Mouse (Mus musculus) activated CD4-positive, CD25-positive, alpha-beta regulatory T cell (primary cell): ENCODE data around the gene Nudt9. TPM values are rescaled to one million over a fixed set of nuclear protein-coding genes. Genes with fewer than 3 reads are reported as not detected.

ENCODE experiments used
- polyA plus RNA-seq, 2 experiments: library from polyadenylated mRNA; unstranded; fragments of 100-300 nt; shearing (Covaris generic); gene quantifications; one replicate each; pipeline ENCODE4 v1.2.1; 2017

Nudt9 gene
- polyA plus RNA-seq: 10 to 100 TPM; 41.0 to 56.3 TPM

DNA sequence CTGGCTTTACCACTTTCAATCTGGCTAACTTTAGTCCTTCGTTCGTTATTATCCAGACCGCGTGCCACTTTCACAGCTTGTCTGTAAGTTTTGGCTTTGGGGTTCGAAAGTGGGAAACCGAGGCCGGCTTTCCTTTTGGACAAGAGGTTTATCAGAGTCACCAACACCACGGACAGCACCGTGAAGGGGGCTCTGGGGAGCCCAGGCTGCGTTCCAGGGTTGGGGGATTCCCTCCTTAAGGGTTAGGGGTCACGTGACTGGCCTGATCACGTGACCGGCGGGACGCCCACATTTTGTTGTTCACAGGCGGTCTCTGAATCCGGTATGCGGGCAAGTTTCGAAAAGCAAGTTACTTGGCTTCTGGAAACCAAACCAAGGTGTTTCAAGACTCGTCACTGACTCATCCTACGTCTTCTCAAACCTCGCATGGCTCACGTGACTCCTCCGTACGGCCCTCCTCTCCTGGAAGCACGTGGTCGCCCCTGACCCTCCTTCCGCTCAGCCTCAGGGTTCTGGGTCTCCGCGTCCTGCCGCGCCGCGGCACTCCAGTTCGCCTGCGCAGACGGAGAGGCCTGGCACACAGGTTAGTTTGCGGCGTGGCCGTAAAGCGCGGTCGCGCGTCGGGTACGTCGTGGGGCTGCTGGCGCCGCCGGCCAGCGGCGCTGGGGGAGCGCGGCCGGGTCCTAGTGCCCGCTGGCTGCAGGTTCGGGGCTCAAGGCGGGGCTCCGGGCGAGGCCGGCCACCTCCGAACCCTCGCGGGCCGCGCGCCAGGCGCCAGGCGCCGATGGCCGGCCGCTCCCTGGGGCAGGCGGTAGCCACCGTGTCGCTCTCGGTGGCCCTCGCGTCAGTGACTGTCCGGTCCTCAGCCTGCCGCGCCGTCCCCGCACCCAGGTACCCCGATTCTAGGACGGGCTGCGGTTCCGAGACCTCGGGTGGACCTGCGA is at the start of gene Nudt9:
Nudt9 (plus strand) TSS at position 51 of the 944 bp plus-strand sequence.

GRCm38 (mm10) chr5:104021597-104022378 is 24.3 kb upstream of the Nudt9 start, which contains the start of gene Hsd17b11:
Gene Hsd17b11 (minus strand): TSS chr5:104021919.

DNA sequence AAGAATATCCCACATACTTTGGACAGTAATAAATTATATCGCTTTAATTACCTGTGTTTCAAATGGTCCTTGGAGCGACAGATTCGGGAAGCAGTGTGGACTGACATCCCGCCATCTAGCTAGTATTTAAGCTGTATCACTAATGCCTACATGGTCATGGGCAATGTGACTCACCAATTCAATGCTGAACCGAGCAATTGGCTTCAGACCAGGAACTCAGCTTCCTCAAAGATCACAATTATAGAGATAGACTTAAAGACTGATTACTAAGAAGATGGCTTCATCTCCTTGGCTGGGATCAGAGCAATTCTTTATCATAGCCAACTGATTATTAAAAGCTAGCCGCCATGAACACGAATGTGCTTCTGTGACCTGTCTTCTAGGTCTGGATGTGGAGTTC is 31.4 kb downstream of the Nudt9 start, which contains the start of gene Gm17660:
Gm17660 (minus strand) TSS at position 101 of the 400 bp plus-strand sequence.

DNA sequence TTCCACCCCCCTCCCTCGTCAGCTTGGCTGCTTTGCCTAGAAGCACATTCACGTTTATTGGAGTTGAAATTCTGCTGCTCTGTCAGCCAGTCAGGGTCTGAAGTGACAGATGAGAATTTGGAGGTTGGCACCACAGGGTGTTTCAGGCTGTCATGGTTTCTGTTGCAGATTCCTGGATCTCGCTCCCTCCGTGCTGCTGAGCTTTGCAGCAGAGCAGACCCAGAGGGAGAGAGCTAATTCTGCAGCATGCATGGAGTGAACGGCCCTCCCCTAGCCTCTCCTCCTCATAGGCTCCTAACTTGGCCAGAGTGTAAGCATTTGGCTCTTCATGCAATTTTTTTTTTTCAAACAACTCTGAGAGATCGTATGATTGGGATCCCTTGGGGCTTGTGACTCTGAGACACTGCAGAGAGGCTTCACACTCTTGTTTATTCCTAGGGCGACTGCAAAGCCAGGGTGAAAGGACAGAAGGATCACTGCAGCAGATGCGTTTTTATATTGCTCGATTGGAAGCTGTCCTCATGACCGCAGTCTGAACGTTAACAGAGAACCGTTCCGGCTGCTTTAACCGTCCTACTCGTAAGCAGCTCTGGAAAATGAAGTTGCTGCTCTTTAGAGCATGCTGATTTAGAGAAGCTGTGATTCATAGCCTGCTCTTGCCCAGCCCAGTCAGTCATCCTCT is 67.5 kb downstream of the Nudt9 start, which contains the start of gene Sparcl1:
Sparcl1 (minus strand) TSS at position 243 of the 682 bp plus-strand sequence.

Other genes with a start within 250 kb of the Nudt9 start
- 1 to 10 TPM; 2.4 to 2.8 TPM for gene Klhl8, start 135.0 kb upstream of the Nudt9 start, polyA plus RNA-seq
- gene Hsd17b13, start 68.9 kb upstream of the Nudt9 start, polyA plus RNA-seq: not detected
- 1 to 10 TPM; 2.7 to 4.3 TPM for gene Hsd17b11, start 24.4 kb upstream of the Nudt9 start, polyA plus RNA-seq
- gene Gm17660, start 31.3 kb downstream of the Nudt9 start, polyA plus RNA-seq: not detected
- gene Sparcl1, start 67.4 kb downstream of the Nudt9 start, polyA plus RNA-seq: under 1 TPM in 1 of 2 experiments, not detected in 1; 0.10 TPM
- gene Dspp, start 124.4 kb downstream of the Nudt9 start, polyA plus RNA-seq: not detected
- gene Dmp1, start 156.3 kb downstream of the Nudt9 start, polyA plus RNA-seq: not detected